Mouse (Mus musculus) adrenal gland, adult 18-20 months (tissue): ENCODE data around the gene Gm16253. TPM values are rescaled to one million over a fixed set of nuclear protein-coding genes. Genes with fewer than 3 reads are reported as not detected.

Source experiments
- DNase-seq, 2 experiments: peaks; one replicate each; pipeline ENCODE4 v3.0.0; 2021 to 2022; ENCODE audit warnings: low spot score in 2 of 2
- total RNA-seq, 2 experiments: library from RNA; stranded (reverse); gene quantifications; 1 replicate in 1 of 2; 2 replicates in 1 of 2; pipeline ENCODE4 v1.2.3; 2021

Gm16253 gene
- total RNA-seq, 2 experiments from 2014 or later, result not detected

DNA sequence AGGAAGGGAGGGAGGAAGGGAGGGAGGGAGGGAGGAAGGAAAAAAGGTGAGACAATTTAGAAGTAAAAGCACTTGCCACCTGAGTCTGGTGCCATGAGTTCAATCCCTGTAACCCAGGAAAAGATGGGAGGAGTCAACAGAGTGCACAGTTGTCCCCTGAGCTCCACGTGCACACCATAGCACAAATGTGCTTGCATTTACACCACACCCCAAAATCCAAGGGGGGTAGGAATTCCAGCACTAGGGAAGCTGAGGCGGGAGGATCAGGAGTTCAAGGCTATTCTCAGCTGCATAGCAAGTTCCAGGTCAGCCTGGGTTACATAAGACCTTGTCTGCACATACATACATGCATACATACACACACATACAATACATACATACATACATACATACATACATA, 5.4 kb upstream of the Gm16253 start:
- DNase-seq, result no peak

DNA sequence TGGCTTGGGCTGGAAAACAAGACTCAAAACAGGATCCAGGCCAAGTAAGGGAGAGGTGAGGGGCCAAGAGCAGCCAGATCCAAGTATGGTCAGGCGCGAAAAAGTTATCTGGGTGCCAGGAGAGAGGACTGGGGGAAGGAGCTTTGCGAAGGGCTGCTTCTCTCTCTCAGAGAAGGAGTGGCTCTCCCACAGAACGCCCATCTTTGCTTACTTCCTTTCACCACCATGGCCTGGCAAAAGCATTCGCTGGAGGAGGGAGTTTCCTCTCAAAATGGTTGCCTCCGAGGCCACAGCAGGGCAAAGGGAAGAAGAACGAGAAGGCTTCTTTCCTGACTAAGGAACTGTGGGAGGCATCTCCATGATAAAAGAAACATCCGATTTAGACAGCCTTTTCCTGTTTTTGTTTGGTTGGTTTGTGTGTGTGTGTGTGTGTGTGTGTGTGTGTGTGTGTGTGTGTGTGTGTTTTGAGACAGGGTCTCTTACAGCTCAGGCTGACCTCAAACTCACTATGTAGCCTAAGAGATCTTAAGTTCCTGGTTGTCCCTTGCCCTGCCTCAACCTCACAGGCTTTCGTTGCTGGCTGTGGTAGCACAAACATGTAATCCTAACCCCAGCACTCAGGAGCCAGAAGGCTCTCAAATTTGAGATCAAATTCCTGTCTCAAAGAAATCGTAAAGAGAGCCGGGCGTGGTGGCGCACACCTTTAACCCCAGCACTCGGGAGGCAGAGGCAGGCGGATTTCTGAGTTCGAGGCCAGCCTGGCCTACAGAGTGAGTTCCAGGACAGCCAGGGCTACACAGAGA, 4.7 kb upstream of the Gm16253 start:
- peak in 1 of 2 experiments; percentile 28 for DNase-seq

- peak in 1 of 2 experiments; percentile 36 for DNase-seq
These were observed 2.9 kb upstream of the Gm16253 start for GRCm38 (mm10) chr3:96573611-96574511.

DNA sequence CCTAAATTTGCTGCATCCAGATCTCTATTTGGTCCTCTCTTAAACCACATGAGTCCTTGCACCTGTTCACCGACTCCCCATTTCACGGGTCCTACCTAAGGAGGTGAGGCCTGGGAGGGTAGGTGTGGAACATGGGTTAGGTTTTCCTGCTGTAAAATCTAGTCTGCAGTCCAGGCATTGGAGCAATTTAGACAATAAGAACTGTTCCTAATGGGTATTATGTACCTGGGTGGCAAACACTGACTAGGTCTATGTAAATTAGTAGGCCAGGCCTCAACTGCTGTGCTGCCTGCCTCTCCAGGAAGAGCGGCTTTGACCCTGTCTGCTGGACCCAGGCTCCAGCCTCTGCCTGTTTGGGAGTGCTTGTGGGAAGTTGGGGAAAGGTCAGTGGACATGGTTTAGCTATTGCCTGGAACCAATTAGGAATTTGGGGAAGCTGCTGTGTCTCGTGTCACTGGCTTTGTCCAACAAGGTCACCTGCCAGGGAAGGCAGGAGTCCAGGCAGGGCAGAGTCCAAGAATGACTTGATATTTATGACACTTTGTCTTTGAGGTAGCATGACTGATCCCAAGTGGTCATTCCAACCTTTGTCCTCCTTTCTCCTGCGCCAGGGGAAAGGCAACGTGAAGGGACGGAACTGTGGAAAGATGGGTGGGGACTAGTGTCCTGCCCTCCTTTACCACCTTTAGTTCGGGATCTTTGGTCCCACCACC, 1.4 kb upstream of the Gm16253 start:
- DNase-seq, result peak in 1 of 2 experiments; percentile 50

DNA sequence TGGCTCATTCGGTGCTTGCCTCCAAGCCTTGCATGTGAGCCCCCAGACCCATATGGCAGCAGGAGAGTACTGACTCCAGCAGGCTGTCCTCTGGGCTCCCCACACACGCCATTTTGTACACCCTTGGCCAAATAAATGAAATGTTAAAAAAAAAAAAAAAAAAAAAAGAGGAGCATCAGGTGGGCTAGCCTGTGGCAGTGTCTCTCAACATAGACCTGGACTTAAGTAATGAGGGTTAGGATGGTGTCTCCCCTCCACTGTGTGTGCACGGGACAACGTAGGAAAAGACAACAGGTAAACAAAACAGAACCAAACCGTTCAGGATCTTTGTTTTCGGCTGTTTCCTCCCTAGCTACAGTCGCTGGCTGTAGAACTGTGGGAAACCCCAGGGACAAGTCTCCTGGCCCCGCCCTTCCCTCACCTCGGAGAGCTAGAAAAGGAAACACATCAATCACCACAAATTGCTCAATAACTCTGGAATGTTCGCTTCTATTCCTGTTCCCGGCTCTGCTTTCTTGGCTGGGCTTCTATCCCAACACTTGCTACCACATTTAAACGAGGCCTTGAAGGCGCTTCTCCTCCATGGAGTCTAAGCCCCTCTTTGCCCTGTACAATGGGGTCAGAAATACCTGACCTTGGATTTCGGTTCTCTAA, 652 bp upstream of the Gm16253 start:
- peak; percentile 62 to 69 for DNase-seq

DNA sequence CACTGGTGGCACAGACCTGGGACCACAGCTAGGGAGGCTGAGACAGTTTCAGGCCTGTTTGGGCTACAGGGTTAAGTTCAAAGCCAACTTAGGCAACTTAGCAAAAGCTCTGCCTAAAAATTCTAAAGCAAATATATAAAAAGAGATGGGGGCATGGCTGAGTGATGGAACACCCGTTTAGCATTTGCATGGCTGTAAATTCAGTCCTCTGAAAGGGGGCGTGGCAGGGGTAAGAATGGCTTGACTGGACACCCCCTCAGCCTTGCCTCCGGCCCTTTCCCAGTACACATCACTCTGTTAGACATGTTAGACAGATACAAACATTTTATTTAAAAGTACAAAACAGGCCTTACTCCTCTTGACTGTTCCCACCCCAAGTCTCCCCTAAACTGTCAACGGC, 782 bp downstream of the Gm16253 start:
- peak in 1 of 2 experiments; percentile 20 for DNase-seq

DNA sequence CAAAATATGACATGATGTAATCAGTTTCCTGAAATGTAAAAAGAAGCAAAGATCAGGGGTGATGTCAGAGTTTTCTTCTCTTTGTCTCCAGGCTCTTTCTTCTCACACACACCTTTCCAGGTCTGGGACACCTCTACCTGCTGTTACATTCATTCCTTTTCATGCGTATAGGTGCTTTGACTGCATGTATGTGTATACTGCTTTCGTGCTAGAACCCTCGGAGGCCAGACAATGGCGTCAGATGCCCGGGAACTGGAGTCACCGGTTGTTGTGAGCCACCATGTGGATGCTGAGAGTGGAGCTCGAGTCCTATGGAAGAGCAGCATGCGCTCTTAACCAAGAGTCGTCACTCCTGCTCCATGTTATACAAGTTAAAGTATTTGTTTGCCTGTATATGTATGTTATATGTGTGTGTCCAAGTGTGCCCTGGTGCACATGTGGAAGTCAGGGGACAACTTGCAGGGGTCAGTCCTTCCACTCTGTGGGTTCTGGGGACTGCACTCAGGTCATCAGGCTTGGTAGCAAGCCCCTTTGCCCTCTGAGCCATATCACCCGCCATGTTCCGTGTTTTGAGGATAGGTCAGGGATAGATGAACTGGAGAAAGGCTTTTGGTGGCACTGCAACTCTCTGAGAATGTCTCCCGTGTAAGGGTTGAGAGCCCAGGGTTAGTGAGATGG, 1.9 kb downstream of the Gm16253 start:
- no peak for DNase-seq

- no peak for DNase-seq
These were observed 2.5 kb downstream of the Gm16253 start for GRCm38 (mm10) chr3:96579239-96579750.

DNA sequence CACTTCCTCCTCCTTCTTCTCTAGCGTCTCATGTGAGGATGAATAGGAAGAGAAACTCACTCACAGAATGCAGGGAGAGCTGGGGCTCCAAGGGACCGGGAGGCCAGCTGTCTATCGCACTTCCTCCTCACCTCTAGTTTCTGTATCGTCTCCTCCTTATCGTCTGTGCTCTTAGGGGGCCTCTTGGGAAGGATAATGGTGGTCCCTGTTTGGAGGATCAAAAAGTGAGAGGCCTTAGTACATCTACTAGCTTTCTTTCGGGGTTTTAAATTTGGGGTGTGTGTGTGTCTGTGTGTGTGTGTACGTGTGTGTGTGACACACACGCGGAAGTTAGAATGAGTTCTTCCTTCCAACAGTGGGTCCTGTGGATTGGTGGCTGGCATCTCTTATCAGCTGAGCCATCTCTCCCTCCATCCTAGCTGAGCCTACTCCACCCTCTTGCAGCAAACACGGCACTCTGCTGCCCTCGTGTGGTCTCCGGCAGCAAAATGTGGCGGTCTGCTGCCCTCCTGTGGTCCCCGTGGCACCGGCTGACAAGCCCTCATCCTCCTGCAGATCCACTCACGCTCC, 3.2 kb downstream of the Gm16253 start:
- peak; percentile 89 to 92 for DNase-seq

GRCm38 (mm10) chr3:96581141-96581540, 4.4 kb downstream of the Gm16253 start:
- DNase-seq, result no peak

DNA sequence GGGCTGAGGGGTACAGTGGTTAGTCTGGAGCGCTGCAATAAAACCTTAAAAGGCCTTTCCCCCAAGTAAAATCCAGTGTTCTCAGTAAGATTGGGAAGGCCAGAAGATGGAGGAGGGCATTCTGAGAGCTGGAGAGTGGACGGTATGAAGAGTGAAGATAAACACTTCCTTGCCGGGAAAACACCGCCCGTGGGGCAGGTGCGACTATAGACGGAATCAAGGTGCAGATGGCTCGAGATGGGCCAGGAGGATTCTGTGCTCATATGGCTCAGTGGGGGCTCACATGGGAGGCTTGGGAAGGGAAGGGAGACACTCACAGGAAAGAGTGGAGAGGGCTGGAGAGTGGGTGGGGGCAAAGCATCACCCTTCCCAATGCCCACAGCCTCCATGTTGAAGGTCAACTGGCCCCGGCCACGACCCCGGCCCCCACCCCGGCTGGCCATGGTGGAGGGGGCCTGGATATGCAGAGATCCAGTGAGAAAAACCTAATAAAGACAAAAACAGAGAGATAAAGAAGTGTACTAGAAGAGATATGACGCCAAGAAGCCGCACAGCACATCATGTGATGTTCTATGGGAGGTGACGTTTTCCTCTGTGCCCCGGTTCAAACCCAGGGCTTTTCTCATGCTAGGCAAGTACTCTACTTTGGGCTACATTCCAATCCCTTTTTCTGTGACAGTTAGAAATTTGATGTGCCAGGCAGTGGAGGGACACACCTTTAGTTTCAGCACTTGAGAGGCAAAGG, 5.2 kb downstream of the Gm16253 start:
- DNase-seq, result no peak

GRCm38 (mm10) chr3:96583386-96583785, 6.6 kb downstream of the Gm16253 start:
- DNase-seq, result no peak

- DNase-seq, result no peak
These were observed 13.9 kb downstream of the Gm16253 start for GRCm38 (mm10) chr3:96590657-96591056.

DNA sequence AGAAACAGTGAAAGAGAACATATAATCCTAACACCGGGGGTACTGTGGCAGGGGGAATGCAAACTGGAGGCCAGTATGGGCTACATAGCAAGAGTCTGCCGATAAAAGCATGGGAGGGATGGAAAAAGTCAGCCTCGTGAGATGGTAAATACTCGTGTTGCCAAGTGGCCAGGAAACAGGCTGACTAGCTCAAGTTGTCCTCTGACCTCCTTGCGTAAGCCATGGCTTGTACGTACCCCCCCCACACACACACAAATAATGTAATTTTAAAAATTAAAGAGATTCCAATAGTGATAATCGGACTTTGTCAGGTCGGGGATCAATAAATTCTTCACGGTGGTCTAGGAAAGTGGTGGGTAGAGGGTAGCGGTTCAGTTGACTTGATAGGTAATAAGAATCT, 16.6 kb downstream of the Gm16253 start:
- no peak for DNase-seq

DNA sequence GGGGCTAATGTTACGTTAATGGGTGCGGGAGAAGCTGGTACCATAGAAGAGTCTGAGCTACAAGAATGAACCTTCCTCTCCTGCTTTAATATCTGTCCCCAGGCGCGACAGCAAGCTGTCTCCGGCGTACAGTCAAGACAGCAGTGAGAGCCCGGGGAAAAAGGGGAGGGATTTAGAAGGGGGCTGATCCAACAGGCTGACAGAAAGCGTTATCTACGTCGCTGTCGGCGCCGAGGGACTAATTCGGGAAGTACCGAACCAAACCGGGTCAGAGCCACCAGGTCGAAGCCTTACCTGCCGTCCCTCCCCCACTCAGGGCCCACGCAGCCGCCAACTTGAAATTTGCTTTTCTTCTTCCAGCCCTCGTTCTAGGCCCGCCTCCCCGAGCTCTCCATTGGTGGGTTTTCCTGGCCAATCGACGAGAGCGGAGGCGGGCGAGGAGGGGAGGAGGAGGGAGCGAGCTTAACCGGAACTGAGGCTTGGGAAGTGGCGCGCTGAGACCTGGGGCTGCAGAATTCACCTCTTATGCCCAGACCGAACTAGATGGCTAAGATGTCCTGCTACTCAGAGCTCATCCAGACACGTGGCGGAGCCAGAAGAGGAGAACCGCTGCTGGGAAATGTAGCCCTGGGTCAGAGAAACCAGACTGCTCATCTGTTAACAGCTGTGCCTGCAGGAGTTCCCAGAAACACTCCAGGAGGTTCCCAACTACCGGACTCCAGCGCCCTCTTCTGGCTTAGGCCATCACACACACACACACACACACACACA, 17.2 kb downstream of the Gm16253 start, which contains the start of gene Polr3gl:
Gene Polr3gl, minus strand, starts transcription at position 392 of the 771 bp plus-strand sequence.
- DNase-seq, result peak; percentile 87 to 88

GRCm38 (mm10) chr3:96594851-96595250, 18.1 kb downstream of the Gm16253 start:
- DNase-seq, result no peak

DNA sequence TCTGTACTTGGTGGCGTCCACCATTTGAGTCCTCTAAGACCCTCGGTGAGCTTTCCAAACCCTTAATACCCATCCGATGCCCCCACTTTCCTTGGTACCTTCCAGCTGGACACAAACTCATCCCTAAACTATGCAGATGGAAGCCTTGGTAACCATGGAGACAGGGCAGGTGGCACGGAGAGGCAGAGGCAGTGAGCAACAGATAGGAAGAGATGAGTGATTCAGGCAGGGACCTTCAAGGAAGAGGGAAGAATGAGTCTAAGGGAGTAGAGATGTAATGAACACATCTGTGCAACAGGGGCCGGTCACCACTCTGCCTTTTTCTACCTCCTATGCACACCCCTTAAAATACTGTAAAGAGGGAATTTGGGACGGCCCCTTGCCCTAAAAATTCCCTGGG, 18.9 kb downstream of the Gm16253 start:
- no peak for DNase-seq

DNA sequence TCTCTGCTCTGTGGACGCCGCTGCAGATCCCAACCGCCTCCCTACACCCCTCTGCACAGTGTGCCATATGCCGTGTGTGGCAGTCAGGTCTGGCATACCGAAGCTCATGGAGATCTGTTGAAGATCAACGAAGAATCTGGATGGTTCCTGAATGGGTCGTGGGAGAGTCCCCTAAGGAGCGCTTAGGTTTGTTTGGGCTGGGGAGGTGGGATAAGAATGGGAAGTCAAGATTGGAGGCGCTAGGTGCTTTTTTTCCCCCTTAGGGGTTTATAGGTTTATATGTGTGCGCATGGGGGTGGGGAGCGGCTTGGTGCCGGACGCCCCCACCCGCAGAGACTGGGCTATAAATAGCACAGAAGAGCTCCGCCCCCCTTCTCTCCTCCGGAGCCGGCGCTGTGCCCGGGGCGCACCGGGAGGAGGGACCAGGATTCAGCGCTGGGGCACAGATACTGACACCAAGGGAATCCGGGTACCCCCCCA, 19.5 kb downstream of the Gm16253 start, which contains the start of gene Ankrd34a:
Gene Ankrd34a, plus strand, starts transcription at position 409 of the 480 bp plus-strand sequence.
- DNase-seq, result peak; percentile 46 to 62
